Mouse (Mus musculus) heart, embryonic 11.5 days (tissue): ENCODE data around the gene Gcnt1. TPM values are rescaled to one million over a fixed set of nuclear protein-coding genes. Genes with fewer than 3 reads are reported as not detected.

Experiments
- ATAC-seq: fragments of 200-750 bp; cut with Nextera tagmentation; replicated peaks from 2 replicates; pipeline ENCODE4 v1.8.0; 2017; ENCODE audit warnings: moderate library complexity; ENCODE audit not compliant: insufficient number of reproducible peaks, low FRiP score, low TSS enrichment
- H3K27ac ChIP-seq: fragments of 300-500 bp; sonication (generic); 2 replicates; pipeline ENCODE4 v1.5.1; 2014; ENCODE audit warnings: mild to moderate bottlenecking, low read depth, low read length
- H3K27me3 ChIP-seq: fragments of 300-500 bp; sonication (generic); 2 replicates; pipeline ENCODE4 v1.6.1; 2014; ENCODE audit warnings: mild to moderate bottlenecking, low read length, mixed read lengths; ENCODE audit not compliant: control insufficient read depth, insufficient read depth
- H3K36me3 ChIP-seq: fragments of 300-500 bp; sonication (generic); 2 replicates; pipeline ENCODE4 v1.6.1; 2014; ENCODE audit warnings: mild to moderate bottlenecking, low read length, moderate library complexity, mixed read lengths; ENCODE audit not compliant: control insufficient read depth, insufficient read depth
- H3K4me1 ChIP-seq: fragments of 300-500 bp; sonication (generic); 2 replicates; pipeline ENCODE4 v1.6.1; 2014; ENCODE audit warnings: low read length; ENCODE audit not compliant: control insufficient read depth, insufficient read depth
- H3K4me2 ChIP-seq: fragments of 300-500 bp; sonication (generic); 2 replicates; pipeline ENCODE4 v1.6.1; 2014; ENCODE audit warnings: mild to moderate bottlenecking, moderate library complexity
- H3K4me3 ChIP-seq: fragments of 300-500 bp; sonication (generic); 2 replicates; pipeline ENCODE4 v1.5.1; 2014; ENCODE audit warnings: low read depth, low read length
- H3K9ac ChIP-seq: fragments of 300-500 bp; sonication (generic); 2 replicates; pipeline ENCODE4 v1.6.1; 2014; ENCODE audit warnings: mild to moderate bottlenecking, low read depth, low read length, moderate library complexity
- H3K9me3 ChIP-seq: fragments of 300-500 bp; sonication (generic); replicated peaks from 2 replicates; pipeline ENCODE4 v1.6.1; 2016; ENCODE audit warnings: low read length; ENCODE audit not compliant: control insufficient read depth
- WGBS: fragments of 180-500 bp; shearing (Covaris S2); extraction: QIAGEN DNeasy Blood & Tissue Kit; methylation state at CpG from one replicate; pipeline ENCODE4 v1.1.7; 2014; ENCODE audit not compliant: insufficient replicate concordance; 5-methylcytosine and 5-hydroxymethylcytosine counted together
- polyA plus RNA-seq: library from polyadenylated mRNA; unstranded; fragments of >200 nt; fragmentation: Nextera tagmentation; extraction: Ambion mirVana; gene quantifications from 2 replicates; pipeline ENCODE4 v1.2.1, GENCODE M21; 2014

Gcnt1 gene
- polyA plus RNA-seq, 1 experiment from 2014 or later, result 11.2 TPM

- no peak overlapping the region for H3K4me2 ChIP-seq
- H3K4me1 ChIP-seq, result no peaks in the 10 kb centered on the region
- 86% methylated on average over 1 of the region's 1 CpGs for WGBS
- H3K4me3 ChIP-seq, result no peak overlapping the region
- H3K36me3 ChIP-seq, result no peaks in the 10 kb centered on the region
- H3K9ac ChIP-seq, result no peak overlapping the region
- no peaks in the 10 kb centered on the region for H3K27me3 ChIP-seq
- H3K9me3 ChIP-seq, result no peaks in the 10 kb centered on the region
- H3K27ac ChIP-seq, result no peak overlapping the region
- ATAC-seq, result no peak
Measured at GRCm38 (mm10) chr19:17313766-17314165, 58.9 kb downstream of the Gcnt1 start.

DNA sequence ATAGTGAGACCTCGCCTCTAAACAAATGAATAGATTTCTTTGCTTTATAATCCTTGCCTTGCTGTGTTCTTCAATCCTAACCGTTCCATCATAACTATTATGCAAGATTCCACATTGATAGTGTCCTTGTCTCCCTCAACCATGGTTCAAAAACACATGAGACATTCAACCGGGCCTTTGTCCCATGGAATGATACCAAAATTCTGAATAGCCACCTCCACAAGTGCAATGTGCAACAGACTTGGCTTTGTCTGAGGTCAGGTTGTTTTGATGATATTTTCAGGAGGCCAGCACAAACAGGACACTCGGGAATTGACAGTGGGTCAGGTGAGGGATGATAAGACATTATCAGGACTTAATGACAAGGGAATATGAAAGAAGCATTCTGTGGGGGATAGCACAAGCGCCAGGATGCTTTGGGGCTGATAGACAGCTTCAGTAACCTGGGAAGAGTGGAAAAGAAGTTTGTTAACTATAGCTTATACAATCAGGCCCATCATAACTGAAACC lies 59.9 kb downstream of the Gcnt1 start:
- no peak for ATAC-seq
- Histone ChIP-seq H3K4me1 (no peaks in the 10 kb centered on the region), H3K4me2 (no peak overlapping the region), H3K4me3 (no peak overlapping the region), H3K27me3 (no peaks in the 10 kb centered on the region), H3K9ac (no peak overlapping the region), H3K36me3 (no peaks in the 10 kb centered on the region), H3K27ac (no peak overlapping the region), H3K9me3 (no peaks in the 10 kb centered on the region)
- 68% methylated on average over 5 of the region's 5 CpGs for WGBS

DNA sequence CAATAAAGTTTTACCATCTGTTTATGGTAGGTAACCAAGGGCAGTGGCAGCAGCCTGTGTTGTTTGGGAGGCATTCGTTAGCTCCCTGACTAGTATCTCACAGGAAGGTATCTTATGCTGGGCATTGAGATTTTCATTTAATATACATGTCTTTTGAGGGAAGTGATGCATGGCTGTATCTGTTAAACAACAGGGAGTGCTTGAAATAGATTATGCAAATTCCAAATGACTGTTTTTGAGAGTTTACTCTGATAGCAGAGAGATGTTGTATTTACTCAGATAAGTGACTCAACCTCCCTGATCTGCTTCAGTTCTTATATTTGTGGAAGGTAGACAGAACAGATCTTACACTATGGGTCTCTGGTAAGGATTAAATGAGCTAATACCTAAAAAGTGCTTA lies 61.1 kb downstream of the Gcnt1 start:
- no peak for ATAC-seq
- Histone ChIP-seq H3K27ac (no peak overlapping the region), H3K36me3 (no peaks in the 10 kb centered on the region), H3K4me3 (no peak overlapping the region), H3K9me3 (no peaks in the 10 kb centered on the region), H3K4me2 (no peak overlapping the region), H3K4me1 (no peaks in the 10 kb centered on the region), H3K27me3 (no peaks in the 10 kb centered on the region), H3K9ac (no peak overlapping the region)
- 70% methylated on average over 1 of the region's 1 CpGs for WGBS

DNA sequence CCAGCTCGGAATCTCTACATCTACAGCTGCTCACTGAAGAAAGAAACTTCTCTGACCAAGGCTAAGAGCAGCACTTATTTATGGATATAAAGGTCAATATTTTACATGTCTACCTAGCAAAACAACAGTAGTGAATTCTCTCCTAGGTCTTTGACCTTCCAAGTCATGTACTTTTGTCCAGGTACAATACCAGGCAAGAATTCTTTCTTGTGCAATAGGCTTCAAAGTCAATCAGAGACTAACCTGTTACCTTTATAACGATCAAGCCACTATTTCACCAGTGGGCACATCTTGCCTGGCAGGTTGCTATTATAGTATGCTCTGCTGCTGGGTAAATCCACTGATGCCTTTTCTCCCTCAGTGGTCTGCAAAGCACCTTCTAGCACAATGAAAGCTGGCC lies 61.6 kb downstream of the Gcnt1 start:
- WGBS, result 81% methylated on average over 2 of the region's 2 CpGs
- ATAC-seq, result no peak

GRCm38 (mm10) chr19:17296081-17296480 lies 76.6 kb downstream of the Gcnt1 start:
- ATAC-seq, result no peak
- WGBS, result 46% methylated on average over 5 of the region's 5 CpGs

More for the DNA sequence above, 61.6 kb downstream of the Gcnt1 start:
- Histone ChIP-seq H3K27ac (no peak overlapping the region), H3K4me1 (no peaks in the 10 kb centered on the region), H3K4me2 (no peak overlapping the region), H3K9ac (no peak overlapping the region), H3K36me3 (no peaks in the 10 kb centered on the region), H3K4me3 (no peak overlapping the region), H3K27me3 (no peaks in the 10 kb centered on the region), H3K9me3 (no peaks in the 10 kb centered on the region)

DNA sequence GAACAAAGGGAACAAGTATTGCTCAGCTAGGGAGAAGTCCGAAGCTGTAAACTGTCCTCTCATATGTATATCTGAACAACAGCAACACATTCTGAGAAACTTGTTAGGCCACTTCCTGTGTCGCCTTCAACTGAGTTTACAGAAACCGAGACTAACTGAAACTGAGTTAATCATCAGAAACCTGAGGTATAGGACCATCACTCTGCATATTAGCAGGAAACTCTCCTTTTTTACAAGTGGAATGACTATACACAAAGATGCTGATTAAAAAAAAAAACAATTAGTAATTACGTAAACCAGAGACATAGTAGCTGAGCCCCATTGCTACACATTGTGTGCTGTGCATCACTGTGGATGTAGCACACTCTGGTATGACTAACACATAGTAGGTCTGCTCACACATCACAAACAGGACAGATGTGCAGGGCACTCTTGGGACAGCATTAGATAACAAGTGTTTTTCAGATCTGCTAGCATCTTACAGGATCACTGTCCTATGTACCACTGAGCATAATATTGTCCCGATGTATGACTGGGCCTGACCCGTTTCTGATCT lies 77.4 kb downstream of the Gcnt1 start:
- Histone ChIP-seq H3K4me2 (no peak overlapping the region), H3K9ac (no peak overlapping the region), H3K36me3 (no peaks in the 10 kb centered on the region), H3K4me1 (0 out of 2 replicates have a peak, but pooled peaks cover 2% of the 10 kb centered on the region), H3K27ac (no peak overlapping the region), H3K27me3 (no peaks in the 10 kb centered on the region), H3K4me3 (no peak overlapping the region), H3K9me3 (no peaks in the 10 kb centered on the region)
- ATAC-seq, result no peak
- 83% methylated on average over 6 of the region's 6 CpGs for WGBS

More at GRCm38 (mm10) chr19:17296081-17296480, 76.6 kb downstream of the Gcnt1 start:
- no peak overlapping the region for H3K4me2 ChIP-seq
- H3K27ac ChIP-seq, result no peak overlapping the region
- no peaks in the 10 kb centered on the region for H3K36me3 ChIP-seq
- H3K4me1 ChIP-seq, result no peaks in the 10 kb centered on the region
- H3K9me3 ChIP-seq, result no peaks in the 10 kb centered on the region
- H3K4me3 ChIP-seq, result no peak overlapping the region
- no peaks in the 10 kb centered on the region for H3K27me3 ChIP-seq
- H3K9ac ChIP-seq, result no peak overlapping the region

- WGBS, result 77% methylated on average over 5 of the region's 5 CpGs
- no peak for ATAC-seq
Measured at GRCm38 (mm10) chr19:17294136-17294535, 78.5 kb downstream of the Gcnt1 start.

DNA sequence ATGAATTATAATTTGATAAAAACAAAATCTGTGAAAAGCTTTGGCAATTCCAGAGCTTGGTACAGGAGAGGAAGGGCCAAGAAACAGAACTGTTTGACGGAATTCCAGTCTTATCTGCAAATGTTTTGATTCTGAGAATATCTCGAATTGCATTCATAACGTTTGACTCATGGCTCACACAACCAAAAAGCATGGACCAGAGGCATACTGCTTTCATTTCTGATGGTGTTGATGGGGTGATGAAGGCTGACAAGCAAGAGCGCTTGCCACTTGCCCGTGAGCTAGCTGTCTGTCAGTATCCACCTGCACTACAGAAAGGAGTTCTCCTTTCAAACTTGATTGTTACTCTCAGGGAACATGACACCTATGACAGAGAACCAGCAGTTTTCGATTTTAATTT lies 83.1 kb downstream of the Gcnt1 start:
- Histone ChIP-seq H3K9ac (no peak overlapping the region), H3K27ac (no peak overlapping the region), H3K4me2 (no peak overlapping the region), H3K4me1 (0 out of 2 replicates have a peak, but pooled peaks cover 6% of the 10 kb centered on the region), H3K4me3 (no peak overlapping the region), H3K27me3 (no peaks in the 10 kb centered on the region), H3K9me3 (no peaks in the 10 kb centered on the region), H3K36me3 (no peaks in the 10 kb centered on the region)
- WGBS, result 30% methylated on average over 6 of the region's 6 CpGs
- ATAC-seq, result no peak

More at GRCm38 (mm10) chr19:17294136-17294535, 78.5 kb downstream of the Gcnt1 start:
- Histone ChIP-seq H3K36me3 (no peaks in the 10 kb centered on the region), H3K4me1 (0 out of 2 replicates have a peak, but pooled peaks cover 6% of the 10 kb centered on the region), H3K9me3 (no peaks in the 10 kb centered on the region), H3K27ac (no peak overlapping the region), H3K4me2 (no peak overlapping the region), H3K9ac (no peak overlapping the region), H3K27me3 (no peaks in the 10 kb centered on the region), H3K4me3 (no peak overlapping the region)

GRCm38 (mm10) chr19:17286004-17286403 lies 86.6 kb downstream of the Gcnt1 start:
- H3K27ac ChIP-seq, result no peak overlapping the region
- H3K9me3 ChIP-seq, result no peaks in the 10 kb centered on the region
- H3K4me3 ChIP-seq, result no peak overlapping the region
- no peak overlapping the region for H3K4me2 ChIP-seq
- no peaks in the 10 kb centered on the region for H3K36me3 ChIP-seq
- WGBS, result 73% methylated on average over 7 of the region's 7 CpGs
- H3K9ac ChIP-seq, result no peak overlapping the region
- ATAC-seq, result no peak
- 0 out of 2 replicates have a peak, but pooled peaks cover 6% of the 10 kb centered on the region for H3K4me1 ChIP-seq
- H3K27me3 ChIP-seq, result no peaks in the 10 kb centered on the region
